Mouse (Mus musculus): Measurements from ENCODE around the gene Hspa1a. TPM values are rescaled to one million over a fixed set of nuclear protein-coding genes. Genes with fewer than 3 reads are reported as not detected.

The Hspa1a gene
- polyA plus RNA-seq (2017; shearing (Covaris generic)): 10 to 100 TPM in 1 of 2 experiments, not detected in 1; 18.3 TPM

DNA sequence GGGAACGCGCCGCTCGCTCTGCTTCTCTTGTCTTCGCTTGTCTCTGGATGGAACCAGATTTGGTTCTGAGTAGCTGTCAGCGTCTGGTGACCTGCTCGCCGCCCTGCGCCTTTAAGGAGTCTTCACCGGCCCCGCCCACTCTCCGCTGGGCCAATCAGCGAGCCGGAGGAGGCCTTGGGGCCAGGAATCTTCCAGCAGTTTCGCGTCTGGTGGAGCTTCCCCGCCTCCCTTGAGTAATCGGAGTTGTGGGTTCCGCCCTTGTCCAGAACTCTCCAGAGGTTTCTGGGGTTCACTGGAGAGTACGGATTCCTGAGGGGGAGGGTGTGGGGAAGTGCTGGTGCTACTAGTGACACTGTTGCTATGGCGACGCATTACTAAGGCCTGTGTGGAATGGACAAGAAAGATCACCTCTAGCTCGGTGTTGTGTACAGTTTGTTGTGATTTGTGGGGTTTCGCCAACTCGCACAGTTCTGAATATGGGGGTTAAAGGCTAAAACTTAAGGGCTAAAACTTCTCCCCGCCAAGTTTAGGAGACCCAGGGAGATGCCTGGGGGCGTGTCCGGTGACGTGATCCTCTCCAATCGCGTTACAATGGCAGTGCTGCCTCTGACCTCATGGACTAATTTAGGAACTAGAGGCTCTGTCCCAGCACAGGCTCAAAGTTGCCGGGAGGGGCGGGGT is at the start of gene Hspa1a, which contains the start of gene Hspa1l:
Hspa1a (minus strand) TSS at position 88 of the 681 bp plus-strand sequence.
Hspa1l (plus strand) TSS at position 635 of the 681 bp plus-strand sequence.

DNA sequence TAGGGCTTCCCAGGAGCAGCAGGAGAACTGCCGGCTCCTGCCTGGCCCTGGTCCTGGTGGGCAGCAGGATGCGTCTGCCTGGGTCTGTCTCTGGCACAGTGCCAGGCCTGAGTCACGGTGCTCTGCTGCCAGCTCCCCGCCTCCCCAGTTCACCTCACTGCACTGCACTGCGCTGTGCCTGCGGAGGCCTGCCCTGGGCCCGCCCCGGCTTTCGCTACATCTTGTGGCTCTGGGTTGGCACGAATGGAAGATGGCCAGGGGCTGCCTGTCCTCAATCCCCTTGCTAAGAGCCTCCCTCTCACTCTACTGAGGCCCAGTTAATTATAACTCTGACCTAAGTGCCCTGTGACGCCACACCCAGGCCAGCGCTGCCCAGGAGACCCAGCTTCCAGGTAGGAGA is 44.4 kb upstream of the Hspa1a start, which contains the start of gene Vwa7:
Vwa7 (plus strand) TSS at position 204 of the 400 bp plus-strand sequence.

DNA sequence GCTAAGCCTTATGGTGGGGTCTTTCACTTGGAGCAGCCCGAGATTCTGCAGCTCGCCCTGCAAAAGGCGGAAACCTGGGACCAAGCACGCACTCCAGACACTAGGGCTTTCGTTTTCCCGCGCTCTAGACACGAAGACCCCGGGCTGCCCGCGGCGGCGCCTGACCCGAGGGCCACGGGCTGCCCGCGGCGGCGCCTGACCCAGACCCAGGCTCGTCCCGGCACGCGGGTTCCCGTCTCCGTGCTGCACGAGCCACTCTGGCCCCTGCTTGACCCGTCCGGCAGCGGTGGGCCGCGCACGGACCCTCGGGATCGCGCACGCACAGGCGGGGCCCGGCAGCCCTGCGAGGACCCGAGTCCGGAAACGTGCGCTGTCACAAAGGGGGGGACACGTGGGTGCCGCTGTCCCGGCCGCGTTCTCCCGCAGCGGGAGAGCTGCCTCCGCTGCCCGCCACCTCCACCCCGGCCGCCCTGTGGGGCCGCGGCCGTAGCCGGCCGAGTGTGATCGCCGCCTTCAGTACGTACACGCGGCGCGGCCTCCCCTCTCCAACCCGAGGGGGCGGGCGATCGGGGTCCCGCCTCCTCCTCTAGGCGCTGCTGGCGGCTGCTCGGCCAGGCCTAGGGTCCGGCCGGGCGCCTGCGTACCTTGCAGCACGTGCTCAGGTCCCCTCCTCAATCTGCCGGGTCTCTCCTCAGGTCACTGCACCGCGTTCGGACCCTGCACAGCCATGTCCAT is 28.9 kb upstream of the Hspa1a start, which contains the start of gene Vars:
Vars (plus strand) TSS at position 271 of the 735 bp plus-strand sequence.

DNA sequence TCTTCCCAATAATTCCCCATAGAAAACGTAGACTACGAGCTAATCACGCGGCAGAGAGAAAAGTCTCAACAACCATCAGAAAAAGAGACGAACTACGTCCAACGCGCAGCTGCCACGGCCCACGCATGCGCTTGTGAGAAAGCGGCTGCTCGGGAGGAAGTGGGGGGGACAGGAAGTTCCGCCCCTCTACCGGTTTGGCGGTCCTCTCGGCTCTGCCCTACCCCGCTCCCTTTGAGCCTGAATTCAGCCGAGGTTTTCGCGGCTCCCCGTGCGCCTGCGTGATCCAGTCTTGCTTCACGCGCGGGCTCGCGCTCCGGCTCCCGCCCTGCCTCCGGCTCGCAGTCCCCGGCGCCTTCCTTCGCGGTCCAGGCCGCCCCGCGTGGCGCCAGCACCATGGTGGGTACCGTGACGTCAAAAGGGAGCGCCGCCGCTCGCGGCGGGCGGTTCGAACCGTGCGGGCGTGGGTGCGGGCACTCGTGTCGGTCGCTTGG is 9.8 kb upstream of the Hspa1a start, which contains the start of gene Lsm2:
Lsm2 (plus strand) TSS at position 173 of the 491 bp plus-strand sequence.

DNA sequence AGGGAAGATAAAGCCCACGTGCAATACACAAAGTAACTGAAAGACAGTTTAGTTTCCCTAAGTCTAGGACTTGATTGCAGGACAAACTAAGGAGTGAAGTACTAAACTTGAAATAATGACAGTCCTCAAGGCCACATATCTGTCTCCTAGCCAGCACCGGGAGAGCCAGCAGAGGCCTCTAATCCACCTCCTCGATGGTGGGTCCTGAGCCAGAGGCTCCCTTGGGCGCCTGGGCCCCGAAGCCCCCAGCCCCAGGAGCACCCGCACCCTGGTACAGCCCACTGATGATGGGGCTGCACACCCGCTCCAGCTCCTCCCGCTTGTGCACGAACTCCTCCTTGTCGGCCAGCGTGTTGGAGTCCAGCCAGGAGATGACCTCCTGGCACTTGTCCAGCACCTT is 2.1 kb downstream of the Hspa1a start, which contains the start of gene Gm20481:
Gm20481 (plus strand) TSS at position 91 of the 400 bp plus-strand sequence.

DNA sequence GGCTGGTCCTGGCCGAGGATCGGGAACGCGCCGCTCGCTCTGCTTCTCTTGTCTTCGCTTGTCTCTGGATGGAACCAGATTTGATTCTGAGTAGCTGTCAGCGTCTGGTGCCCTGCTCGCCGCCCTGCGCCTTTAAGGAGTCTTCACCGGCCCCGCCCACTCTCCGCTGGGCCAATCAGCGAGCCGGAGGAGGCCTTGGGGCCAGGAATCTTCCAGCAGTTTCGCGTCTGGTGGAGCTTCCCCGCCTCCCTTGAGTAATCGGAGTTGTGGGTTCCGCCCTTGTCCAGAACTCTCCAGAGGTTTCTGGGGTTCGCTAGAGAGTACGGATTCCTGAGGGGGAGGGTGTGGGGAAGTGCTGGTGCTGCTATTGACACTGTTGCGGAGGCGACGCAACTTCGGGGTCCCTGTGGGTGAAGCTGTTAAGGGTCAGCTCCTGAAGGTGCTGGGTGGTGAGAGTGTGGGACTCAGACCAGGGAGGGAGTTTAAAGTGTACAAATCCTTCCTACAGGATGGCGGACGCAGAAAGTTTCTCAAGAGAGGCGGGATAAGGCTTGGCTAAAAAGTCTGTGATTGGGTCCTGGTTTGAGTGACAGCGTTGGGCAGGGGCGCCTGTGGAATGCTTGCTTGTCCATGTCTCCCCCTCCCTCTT is 12.7 kb downstream of the Hspa1a start, which contains the start of gene Hspa1b:
Hspa1b (minus strand) TSS at position 109 of the 649 bp plus-strand sequence.

DNA sequence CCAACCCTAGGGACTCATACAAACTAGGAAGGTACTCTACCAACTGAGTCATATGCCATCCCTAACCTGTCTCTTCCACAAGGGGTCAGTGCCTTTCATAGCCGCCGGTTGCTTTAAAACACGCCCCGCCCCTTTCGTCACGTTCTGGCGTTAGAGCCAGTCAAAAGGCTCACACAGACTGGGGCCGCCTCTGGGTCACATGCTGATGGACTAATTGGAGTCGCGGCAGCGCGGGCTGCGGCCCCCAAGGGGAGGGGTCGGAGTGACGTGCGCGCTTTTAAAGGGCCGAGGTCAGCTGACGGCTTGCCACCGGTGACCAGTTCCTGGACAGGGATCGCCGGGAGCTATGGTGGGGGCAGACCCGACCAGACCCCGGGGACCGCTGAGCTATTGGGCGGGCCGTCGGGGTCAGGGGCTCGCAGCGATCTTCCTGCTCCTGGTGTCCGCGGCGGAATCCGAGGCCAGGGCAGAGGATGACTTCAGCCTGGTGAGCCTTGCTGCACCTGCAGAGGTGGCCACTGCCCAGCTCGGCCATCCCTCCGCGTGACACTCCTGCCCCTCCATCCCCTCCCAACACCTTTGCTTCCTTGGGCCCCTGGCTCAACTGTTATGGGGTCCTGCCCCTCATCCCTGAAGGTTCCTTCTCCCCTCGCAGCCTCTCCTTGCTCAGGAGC is 40.8 kb downstream of the Hspa1a start, which contains the start of gene Neu1:
Neu1 (plus strand) TSS at position 193 of the 674 bp plus-strand sequence.

Other genes with a start within 250 kb of the Hspa1a start
- 1 to 10 TPM in 1 of 2 experiments, not detected in 1; 3.0 TPM for gene C4b, start 228.3 kb downstream of the Hspa1a start, polyA plus RNA-seq (2017; shearing (Covaris generic))
- gene Cyp21a1, start 167.6 kb downstream of the Hspa1a start, polyA plus RNA-seq (2017; shearing (Covaris generic)): not detected
- 10 to 100 TPM; 37.4 to 47.4 TPM for gene Stk19, start 135.2 kb downstream of the Hspa1a start, polyA plus RNA-seq (2017; shearing (Covaris generic))
- 10 to 100 TPM; 47.0 to 49.6 TPM for gene Dxo, start 135.1 kb downstream of the Hspa1a start, polyA plus RNA-seq (2017; shearing (Covaris generic))
- gene Skiv2l, start 121.9 kb downstream of the Hspa1a start, polyA plus RNA-seq (2017; shearing (Covaris generic)): 100 to 1,000 TPM in 1 of 2 experiments, 10 to 100 TPM in 1; 81.8 to 107 TPM
- 10 to 100 TPM; 37.9 to 46.0 TPM for gene Nelfe, start 121.8 kb downstream of the Hspa1a start, polyA plus RNA-seq (2017; shearing (Covaris generic))
- gene Cfb, start 109.6 kb downstream of the Hspa1a start, polyA plus RNA-seq (2017; shearing (Covaris generic)): 1 to 10 TPM; 1.8 to 8.9 TPM
- under 1 TPM; 0.16 to 0.74 TPM for gene Zbtb12, start 92.7 kb downstream of the Hspa1a start, polyA plus RNA-seq (2017; shearing (Covaris generic))
- not detected for gene Gm20547, start 90.1 kb downstream of the Hspa1a start, polyA plus RNA-seq (2017; shearing (Covaris generic))
- gene C2, start 73.9 kb downstream of the Hspa1a start, polyA plus RNA-seq (2017; shearing (Covaris generic)): 1 to 10 TPM; 1.6 to 4.0 TPM
- 10 to 100 TPM; 60.3 to 72.7 TPM for gene Ehmt2, start 73.7 kb downstream of the Hspa1a start, polyA plus RNA-seq (2017; shearing (Covaris generic))
- not detected for gene Slc44a4, start 57.7 kb downstream of the Hspa1a start, polyA plus RNA-seq (2017; shearing (Covaris generic))
- gene Neu1, start 40.9 kb downstream of the Hspa1a start, polyA plus RNA-seq (2017; shearing (Covaris generic)): 10 to 100 TPM; 55.1 to 60.0 TPM
- gene Hspa1b, start 12.9 kb downstream of the Hspa1a start, polyA plus RNA-seq (2017; shearing (Covaris generic)): 10 to 100 TPM in 1 of 2 experiments, under 1 TPM in 1; 0.70 to 78.1 TPM
- 1 to 10 TPM in 1 of 2 experiments, not detected in 1; 2.5 TPM for gene Gm20481, start 2.2 kb downstream of the Hspa1a start, polyA plus RNA-seq (2017; shearing (Covaris generic))
- under 1 TPM; 0.27 to 0.50 TPM for gene Hspa1l, start 547 bp upstream of the Hspa1a start, polyA plus RNA-seq (2017; shearing (Covaris generic))
- 10 to 100 TPM; 79.0 to 93.1 TPM for gene Lsm2, start 9.7 kb upstream of the Hspa1a start, polyA plus RNA-seq (2017; shearing (Covaris generic))
- 100 to 1,000 TPM; 126 to 153 TPM for gene Vars, start 28.8 kb upstream of the Hspa1a start, polyA plus RNA-seq (2017; shearing (Covaris generic))
- gene Vwa7, start 44.4 kb upstream of the Hspa1a start, polyA plus RNA-seq (2017; shearing (Covaris generic)): under 1 TPM in 1 of 2 experiments, not detected in 1; 0.52 TPM
- gene Sapcd1, start 55.9 kb upstream of the Hspa1a start, polyA plus RNA-seq (2017; shearing (Covaris generic)): under 1 TPM; 0.36 to 0.48 TPM
- 1 to 10 TPM in 1 of 2 experiments, under 1 TPM in 1; 0.87 to 2.6 TPM for gene Msh5, start 74.6 kb upstream of the Hspa1a start, polyA plus RNA-seq (2017; shearing (Covaris generic))
- gene Clic1, start 77.8 kb upstream of the Hspa1a start, polyA plus RNA-seq (2017; shearing (Covaris generic)): 100 to 1,000 TPM; 647 to 661 TPM
- gene Ddah2, start 86.9 kb upstream of the Hspa1a start, polyA plus RNA-seq (2017; shearing (Covaris generic)): 1 to 10 TPM in 1 of 2 experiments, under 1 TPM in 1; 0.83 to 2.7 TPM
- not detected for gene Ly6g6c, start 93.2 kb upstream of the Hspa1a start, polyA plus RNA-seq (2017; shearing (Covaris generic))
- not detected for gene Mpig6b, start 94.0 kb upstream of the Hspa1a start, polyA plus RNA-seq (2017; shearing (Covaris generic))
- under 1 TPM in 1 of 2 experiments, not detected in 1; 0.15 TPM for gene Ly6g6e, start 104.7 kb upstream of the Hspa1a start, polyA plus RNA-seq (2017; shearing (Covaris generic))
- not detected for gene Ly6g6d, start 105.9 kb upstream of the Hspa1a start, polyA plus RNA-seq (2017; shearing (Covaris generic))
- under 1 TPM in 1 of 2 experiments, not detected in 1; 0.26 TPM for gene Ly6g6f, start 113.5 kb upstream of the Hspa1a start, polyA plus RNA-seq (2017; shearing (Covaris generic))
- gene Abhd16a, start 117.1 kb upstream of the Hspa1a start, polyA plus RNA-seq (2017; shearing (Covaris generic)): 10 to 100 TPM; 59.7 to 60.5 TPM
- under 1 TPM in 1 of 2 experiments, not detected in 1; 0.36 TPM for gene Ly6g5c, start 136.1 kb upstream of the Hspa1a start, polyA plus RNA-seq (2017; shearing (Covaris generic))
- 1 to 10 TPM; 3.4 to 9.5 TPM for gene Ly6g5b, start 143.3 kb upstream of the Hspa1a start, polyA plus RNA-seq (2017; shearing (Covaris generic))
- gene Gpank1, start 149.3 kb upstream of the Hspa1a start, polyA plus RNA-seq (2017; shearing (Covaris generic)): 10 to 100 TPM; 53.8 to 59.4 TPM
- gene Csnk2b, start 149.9 kb upstream of the Hspa1a start, polyA plus RNA-seq (2017; shearing (Covaris generic)): 100 to 1,000 TPM; 351 to 388 TPM
- 1 to 10 TPM in 1 of 2 experiments, under 1 TPM in 1; 0.88 to 2.4 TPM for gene D17H6S53E, start 154.2 kb upstream of the Hspa1a start, polyA plus RNA-seq (2017; shearing (Covaris generic))
- under 1 TPM; 0.28 to 0.37 TPM for gene Apom, start 159.9 kb upstream of the Hspa1a start, polyA plus RNA-seq (2017; shearing (Covaris generic))
- gene Bag6, start 163.0 kb upstream of the Hspa1a start, polyA plus RNA-seq (2017; shearing (Covaris generic)): 10 to 100 TPM; 61.6 to 63.2 TPM
- 10 to 100 TPM; 33.4 to 33.5 TPM for gene Prrc2a, start 192.7 kb upstream of the Hspa1a start, polyA plus RNA-seq (2017; shearing (Covaris generic))
- gene Aif1, start 203.9 kb upstream of the Hspa1a start, polyA plus RNA-seq (2017; shearing (Covaris generic)): 10 to 100 TPM in 1 of 2 experiments, 1 to 10 TPM in 1; 5.5 to 18.3 TPM
- gene Lst1, start 216.3 kb upstream of the Hspa1a start, polyA plus RNA-seq (2017; shearing (Covaris generic)): 10 to 100 TPM in 1 of 2 experiments, 1 to 10 TPM in 1; 8.9 to 14.6 TPM
- 1,000 to 10,000 TPM; 1,461 to 1,672 TPM for gene Ltb, start 222.3 kb upstream of the Hspa1a start, polyA plus RNA-seq (2017; shearing (Covaris generic))
- 10 to 100 TPM; 27.9 to 30.5 TPM for gene Tnf, start 229.9 kb upstream of the Hspa1a start, polyA plus RNA-seq (2017; shearing (Covaris generic))
- gene Lta, start 233.2 kb upstream of the Hspa1a start, polyA plus RNA-seq (2017; shearing (Covaris generic)): 100 to 1,000 TPM in 1 of 2 experiments, 10 to 100 TPM in 1; 94.1 to 110 TPM
- 1 to 10 TPM in 1 of 2 experiments, not detected in 1; 1.2 TPM for gene Gm16181, start 248.7 kb upstream of the Hspa1a start, polyA plus RNA-seq (2017; shearing (Covaris generic))